Mouse (Mus musculus): ENCODE measurements around the gene Ntng1. TPM values are rescaled to one million over a fixed set of nuclear protein-coding genes. Genes with fewer than 3 reads are reported as not detected.
A peak's percentile ranks its signal among the peaks of the same experiment; 100 is the strongest.
"Not testable (repeated sequence)": the region's sequence is repeated elsewhere in the genome, so short reads cannot be mapped to it uniquely, and the experiment has no call there.

The Ntng1 gene
- total RNA-seq, 2 experiments from 2014 or later, result 0.05 to 0.12 TPM

DNA sequence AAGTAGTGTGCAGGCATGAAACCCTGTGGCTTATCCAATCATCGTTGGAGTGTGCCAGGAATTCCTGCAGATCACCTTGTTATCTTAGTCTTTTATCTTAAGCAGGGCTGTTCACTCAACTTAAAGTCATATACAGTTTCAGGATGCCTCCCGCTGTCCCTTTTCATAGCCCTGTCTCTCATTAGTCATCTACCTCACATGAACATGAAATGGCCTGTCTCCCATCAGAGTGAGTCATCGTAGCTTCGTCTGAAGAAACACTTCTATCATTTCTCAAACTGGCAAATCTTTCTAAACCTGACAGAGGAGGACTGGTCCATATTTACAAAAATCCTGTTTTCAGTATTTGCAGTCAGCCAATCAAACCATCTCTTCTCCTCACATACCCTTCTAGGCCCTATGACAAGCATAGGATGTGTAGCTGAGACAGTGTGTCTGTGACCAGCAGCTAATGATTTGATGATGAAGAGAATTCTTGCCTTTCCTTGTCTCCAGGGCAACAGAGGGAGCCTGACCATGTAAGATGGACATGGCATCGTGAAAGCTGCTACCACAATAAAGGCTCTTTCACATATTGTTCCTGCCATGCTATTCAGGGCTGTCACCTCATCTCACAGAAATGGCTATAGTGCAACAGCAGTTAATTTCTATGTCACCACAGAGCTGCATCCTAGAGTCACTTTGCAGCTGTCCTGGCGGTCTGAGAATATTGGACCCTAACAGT is 336.4 kb downstream of the Ntng1 start:
- DNase-seq, result no peak
- intact Hi-C loops (cut with DNase I), result no loop called here

DNA sequence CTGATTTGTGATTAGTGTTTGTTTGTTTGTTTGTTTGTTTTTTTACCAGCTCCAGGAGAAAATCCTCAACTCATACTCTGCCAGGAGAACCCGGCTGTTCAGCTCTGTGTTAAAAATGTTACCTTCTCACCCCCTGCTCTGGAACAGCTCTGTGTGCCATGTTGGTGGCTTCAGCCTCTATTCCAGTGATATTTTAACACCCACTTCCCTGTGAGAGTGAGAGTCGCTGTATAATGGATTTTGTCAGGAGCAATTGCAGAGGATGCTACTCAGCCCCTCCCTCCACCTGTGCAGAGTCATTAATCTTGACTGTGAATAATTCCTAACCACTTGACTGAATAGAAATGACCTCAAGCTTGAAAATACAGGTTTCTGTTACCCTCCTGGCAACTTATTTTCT is 339.7 kb downstream of the Ntng1 start:
- DNase-seq, result no peak
- intact Hi-C loops (cut with DNase I), result no loop called here

DNA sequence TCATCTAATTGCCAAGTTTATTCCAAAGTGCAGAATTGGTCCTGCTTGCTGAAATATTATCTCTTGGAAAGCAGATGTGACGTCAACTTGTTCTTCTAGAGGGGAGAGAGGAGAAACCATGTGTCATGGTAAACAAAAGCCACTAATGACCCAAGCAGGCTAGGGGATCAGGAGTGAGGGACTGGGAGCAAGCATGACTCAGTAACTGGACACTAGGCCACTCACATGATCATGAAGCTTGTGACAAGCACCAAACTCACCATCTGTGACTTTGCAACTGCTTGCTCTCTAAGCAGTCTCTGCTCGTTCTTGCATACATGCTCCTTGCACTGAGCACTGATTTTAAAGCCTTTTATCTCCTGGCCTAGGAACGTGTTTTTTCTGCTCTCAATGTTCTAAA is 340.2 kb downstream of the Ntng1 start:
- DNase-seq, result no peak
- intact Hi-C loops (cut with DNase I), result no loop called here

DNA sequence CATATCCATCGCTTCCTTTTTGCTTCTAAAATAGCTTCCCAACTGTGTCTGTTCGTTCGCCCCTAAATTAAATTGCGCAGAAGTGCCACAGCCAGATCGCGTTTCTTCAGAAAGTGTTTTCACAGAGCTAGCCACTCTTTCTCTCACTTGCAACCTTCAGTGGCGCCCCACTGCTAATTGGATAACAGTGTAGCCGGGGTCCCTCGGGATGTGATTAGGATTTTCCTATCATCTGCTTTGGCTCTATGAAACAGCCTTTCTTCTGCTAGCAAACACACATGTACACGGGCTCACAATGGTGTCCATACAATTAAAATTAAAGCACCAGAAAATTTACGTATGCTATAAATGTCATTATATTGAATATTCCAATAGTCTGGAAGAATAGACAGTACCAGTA is 346.5 kb downstream of the Ntng1 start:
- intact Hi-C loops (cut with DNase I), result no loop called here
- DNase-seq, result no peak

DNA sequence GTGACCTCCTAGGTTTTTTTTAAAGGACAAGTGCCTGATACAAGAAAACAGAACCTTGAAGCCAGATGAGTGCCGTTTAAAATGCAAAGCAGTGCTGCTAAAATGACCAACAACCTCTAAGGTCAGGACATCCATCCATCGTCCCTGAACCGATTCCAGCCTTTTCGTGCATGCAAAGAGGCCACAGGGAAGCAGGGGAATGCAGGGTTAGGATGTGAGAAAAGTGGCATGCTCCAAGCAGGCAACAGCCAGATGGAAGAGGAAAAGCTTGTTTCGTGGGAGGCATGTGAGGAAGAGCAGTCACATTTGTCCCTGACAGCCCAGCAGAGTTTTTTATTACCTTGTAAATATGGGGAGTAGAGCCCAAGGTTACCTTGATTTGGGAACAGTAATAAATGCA is 360.6 kb downstream of the Ntng1 start:
- intact Hi-C loops (cut with DNase I), result no loop called here
- no peak for DNase-seq

DNA sequence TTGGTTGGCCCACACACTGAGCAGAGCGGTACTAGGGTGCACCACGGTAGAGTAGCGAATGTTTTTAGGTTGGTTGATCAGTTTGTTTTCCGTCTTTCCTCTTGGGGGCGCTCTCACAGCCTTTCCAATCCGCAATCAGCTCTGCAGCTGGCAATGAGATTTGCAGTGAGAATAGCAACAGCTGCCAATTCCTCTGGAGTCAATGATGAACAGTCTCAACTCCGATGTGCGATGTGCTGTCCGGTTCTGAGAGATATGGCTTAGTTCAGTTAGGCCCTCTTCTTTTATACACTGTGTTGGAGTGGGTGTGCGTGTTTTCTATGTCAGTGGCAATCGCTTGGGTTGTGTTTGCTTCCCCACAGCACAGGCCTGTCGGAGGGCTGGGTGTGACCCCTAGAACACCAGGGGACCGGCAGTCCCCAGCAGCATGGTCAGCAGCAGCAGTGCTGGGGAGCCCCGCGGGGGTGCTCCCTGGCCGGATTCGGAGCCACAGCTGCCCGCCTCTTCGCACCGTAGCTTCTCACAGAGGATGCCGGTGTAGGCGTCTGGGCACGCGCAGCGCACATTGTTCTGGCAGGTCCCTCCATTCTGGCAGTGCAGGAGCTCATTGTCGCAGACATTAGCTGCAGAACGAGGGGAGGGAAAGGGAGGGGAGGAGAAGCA is 361.4 kb downstream of the Ntng1 start:
- intact Hi-C loops (cut with DNase I), result no loop called here
- DNase-seq, result peak; percentile 17 to 23

DNA sequence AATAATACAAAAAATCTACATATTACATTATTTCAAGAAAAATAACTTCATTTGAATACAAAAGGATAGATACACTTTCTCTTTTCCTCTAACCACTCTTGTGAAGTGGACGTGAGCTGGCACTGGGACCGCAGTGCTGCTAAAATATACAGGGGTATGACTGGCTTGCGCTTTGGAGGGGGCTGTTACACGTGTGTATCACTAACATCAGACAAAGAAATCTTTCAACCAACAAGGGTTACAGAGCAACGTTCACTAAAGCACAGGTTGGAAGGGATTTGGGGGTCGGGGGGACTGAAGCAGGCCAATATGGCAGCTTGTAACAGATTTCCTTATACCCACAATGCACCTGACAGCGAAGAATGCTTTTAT is 361.9 kb downstream of the Ntng1 start:
- DNase-seq, result no peak
- intact Hi-C loops (cut with DNase I), result no loop called here

DNA sequence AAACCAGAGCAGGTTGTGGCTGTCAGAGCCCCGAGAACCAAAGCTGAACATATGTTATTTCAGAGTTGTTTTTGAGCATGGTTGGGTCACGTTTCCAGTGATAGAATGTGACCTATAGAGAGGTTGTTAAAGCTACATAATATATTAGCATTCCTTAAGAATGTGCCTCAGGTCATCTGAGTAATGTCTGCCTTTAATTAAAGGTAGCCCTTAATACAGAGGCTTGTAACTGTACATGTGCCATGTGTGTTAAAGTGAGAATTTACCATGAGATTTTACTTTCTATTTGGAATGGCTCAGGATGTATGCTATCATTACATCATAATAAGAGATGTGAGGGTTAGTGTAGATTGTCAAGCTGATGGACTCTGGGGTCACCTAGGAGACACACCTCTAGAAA is 368.6 kb downstream of the Ntng1 start:
- no peak for DNase-seq
- intact Hi-C loops (cut with DNase I), result no loop called here

DNA sequence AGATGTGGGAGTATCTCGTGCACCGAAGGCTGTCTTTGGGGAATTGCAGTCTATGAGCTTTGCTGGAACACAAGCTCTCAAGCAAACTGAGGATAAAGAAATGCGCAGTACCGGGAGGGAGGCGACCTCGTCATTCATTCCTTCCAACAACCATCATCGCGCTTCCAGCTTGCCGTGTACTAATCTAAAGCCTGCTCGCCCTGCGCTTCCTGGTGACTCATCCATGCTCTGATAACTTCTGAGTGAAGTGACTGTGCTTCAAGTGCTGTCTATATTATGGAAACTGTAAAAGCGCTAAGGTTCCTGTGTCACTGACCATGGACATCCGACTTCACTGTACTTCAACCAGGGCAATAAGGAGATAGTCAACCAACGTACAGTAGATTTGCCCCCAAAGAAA is 371.7 kb downstream of the Ntng1 start:
- DNase-seq, result no peak
- intact Hi-C loops (cut with DNase I), result no loop called here

DNA sequence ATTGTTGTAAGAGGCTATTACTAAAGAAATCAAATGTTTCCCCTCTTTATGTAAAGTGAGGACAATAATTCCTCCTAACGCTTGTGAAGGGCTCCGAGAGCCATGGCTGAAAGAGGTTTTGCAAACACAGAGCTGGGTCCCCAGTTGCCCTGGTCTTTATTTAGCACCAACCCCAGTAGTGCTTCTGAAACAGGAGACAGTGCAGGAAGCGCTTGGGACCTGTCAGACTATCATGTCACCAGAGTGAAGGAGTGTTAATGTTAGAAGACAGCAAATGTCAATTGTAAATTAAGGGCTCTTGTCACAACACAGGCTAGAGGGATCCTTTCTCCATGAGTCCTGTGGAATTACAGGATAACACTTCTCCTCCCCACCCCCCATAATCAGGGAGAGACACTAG is 376.9 kb downstream of the Ntng1 start:
- no peak for DNase-seq
- intact Hi-C loops (cut with DNase I), result no loop called here

DNA sequence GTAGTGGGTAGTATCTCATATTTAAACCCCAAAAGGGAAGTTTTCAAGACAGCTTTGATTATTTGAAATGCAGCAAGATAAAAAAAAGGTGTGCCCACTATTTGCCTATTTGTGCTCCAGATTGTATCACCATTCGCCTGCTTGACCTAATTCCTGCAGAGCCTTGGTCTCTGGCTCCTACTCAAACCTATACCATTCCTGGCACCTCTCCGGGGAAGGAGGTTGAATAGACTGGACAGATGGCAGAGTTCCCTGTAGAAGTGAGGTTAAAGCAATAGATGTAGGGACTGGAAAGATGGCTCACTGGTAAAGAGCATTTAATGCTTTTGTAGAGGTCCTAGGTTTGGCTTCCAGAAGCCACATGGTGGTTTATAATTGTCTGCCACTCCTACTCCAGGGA is 378.2 kb downstream of the Ntng1 start:
- DNase-seq, result no peak
- intact Hi-C loops (cut with DNase I), result no loop called here

DNA sequence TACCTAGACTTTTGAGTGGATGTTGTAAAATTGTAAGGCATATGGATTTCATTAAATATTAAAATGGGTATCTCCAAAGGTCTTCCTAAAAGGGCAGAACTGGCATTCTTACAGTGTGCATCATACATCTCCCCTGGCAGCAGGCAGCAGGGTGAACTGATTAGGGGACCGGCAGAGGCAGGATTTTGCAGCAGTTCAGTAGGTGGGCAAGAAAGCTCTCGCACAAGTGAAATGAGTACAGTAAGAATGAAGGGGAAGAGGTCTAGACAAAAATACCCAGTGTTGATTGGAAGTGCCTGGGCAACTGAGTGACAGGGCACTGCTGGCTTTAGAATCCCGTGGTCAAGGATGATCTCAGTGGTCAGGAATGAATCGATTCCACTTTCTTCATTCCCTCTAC is 378.7 kb downstream of the Ntng1 start:
- intact Hi-C loops (cut with DNase I), result no loop called here
- DNase-seq, result no peak

DNA sequence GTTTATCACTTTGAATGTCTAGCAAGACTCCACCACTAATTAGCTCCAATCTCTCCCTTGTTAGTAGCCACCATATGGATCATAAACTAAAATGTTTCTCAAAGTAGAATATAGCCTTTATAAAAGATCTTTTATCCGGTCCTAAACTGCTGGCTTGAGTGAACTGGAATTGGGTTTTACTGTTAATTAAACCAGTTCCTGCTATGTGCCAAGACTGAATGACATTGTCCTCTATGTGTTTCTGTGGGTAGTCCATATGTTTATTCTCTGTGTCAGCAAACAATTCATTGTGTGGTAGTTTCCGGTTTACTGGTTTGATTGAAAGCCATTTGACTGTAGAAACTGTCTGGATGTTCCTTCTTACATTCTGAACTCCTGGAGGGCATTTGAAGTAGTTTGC is 387.4 kb downstream of the Ntng1 start:
- intact Hi-C loops (cut with DNase I), result no loop called here
- no peak for DNase-seq

DNA sequence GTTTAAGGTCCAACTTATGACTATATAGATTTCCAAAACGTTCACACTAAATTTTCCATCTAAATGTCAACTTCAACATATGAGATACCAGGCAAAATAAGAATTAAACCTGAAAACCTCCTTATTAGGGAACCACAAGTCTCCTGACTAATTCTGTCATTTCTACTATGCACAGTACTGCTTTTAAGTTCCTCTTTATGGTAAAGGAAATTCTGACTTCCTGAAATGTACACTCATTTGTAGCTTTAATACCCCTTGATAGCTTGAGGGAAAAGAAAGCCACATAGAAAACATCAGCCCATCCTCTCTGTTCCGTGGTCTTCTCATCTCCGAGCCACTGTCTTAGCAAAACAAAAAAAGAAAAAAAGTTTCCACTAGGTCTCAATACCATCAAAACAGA is 396.2 kb downstream of the Ntng1 start:
- intact Hi-C loops (cut with DNase I); DNase-seq: not testable (repeated sequence)

DNA sequence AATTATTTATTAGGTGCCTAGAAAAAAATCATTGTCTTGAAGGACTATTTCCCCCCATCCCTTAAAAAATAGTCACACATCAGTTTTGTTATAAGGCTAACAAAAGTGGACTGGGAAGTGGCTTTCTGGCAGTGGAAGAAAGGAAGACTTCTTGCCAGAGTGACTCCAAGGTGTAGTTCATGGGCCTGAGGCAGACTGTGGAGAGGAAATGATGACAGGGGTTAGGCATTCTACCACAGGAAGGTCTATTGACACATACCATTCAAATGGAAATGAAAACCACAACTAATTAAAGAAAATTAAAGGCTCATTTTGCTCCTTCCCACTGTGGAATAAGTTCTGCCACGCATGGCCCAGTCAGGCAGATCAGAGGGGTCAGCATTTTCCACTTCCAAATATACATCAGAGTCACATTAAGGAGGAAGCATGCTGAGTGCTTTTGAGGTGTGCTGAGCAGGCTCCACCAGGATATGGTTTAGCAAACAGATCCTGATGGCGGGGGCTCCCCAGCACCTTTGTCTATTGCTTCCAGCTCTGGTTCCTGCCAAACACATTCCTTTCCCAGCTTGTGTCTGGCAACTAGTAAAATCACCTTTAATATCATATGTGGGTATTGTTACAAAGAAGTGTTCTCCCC is 403.2 kb downstream of the Ntng1 start:
- no peak for DNase-seq
- intact Hi-C loops (cut with DNase I), result no loop called here

DNA sequence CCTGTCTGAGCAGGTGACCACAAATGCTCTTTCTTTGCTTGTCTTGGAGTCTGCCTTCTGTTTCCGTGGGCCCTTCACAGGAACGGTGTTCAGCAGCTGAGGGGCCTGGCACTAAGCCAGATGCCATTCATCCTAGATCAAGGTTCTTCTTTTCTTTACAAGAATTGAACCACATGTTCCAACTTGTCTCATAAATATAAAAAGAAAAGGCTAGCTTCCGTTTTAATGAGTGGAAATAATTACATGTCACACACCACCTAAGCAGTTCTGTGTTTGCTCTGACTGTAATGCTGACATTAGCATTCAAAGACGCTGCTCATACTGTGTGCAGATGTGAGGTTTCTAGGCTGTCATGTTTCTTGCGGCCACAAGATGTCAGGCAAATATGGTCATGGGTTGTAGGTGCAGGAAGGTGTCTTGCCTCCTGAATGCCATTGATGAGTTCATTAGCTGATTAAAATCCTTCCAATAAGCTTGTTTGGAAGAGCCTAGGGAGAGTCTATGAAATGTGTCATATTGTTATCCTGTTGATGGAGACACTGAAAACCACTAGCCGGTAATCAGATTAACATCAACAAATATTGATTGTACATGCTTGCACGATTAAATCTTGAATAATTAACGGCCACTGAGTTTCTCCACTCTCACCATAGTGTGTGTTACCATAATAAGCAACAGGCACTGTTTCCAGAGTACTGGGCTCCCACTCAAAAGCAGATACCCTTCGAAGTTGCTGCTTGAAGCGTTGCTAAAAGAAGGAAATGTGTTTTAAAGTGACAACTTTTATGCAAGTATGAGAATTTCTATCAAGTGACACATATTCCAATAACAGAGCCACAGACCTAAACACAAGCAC is 411.3 kb downstream of the Ntng1 start:
- intact Hi-C loops (cut with DNase I), result loop anchor here (10.0 kb wide), 1 partner anchor 372 kb away; no protein-coding TSS in a partner anchor
- peak in 1 of 2 experiments; percentile 10 for DNase-seq

DNA sequence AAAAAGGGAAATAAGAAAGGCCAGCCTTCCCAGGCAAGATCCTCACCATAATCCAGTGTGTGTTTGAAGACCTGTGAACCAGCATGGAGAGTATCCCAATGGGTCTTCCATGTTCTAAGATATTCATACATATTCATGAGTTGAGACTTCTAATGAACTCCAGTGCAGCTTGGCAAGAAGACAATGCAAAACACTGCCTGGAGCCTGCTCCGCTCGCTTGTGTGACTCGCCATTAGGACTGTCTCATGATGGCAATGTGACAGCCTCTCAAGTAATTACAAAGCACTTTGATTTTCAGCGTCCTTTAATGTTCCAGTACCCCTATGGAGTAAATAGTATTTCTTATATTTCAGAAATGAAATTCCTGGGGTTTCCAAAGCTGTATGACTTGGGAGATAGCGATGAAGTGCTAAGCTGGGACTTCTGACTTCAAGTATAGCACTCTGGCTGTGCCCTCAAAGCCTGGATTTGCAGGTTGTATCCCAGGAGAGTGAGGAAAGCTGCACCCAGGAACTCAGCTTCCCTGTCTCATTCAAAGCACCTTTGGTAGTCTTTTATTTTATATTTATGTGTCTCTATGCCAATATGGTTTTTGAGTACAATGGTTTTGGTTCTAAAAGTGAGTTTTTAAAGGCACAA is 412.1 kb downstream of the Ntng1 start:
- intact Hi-C loops (cut with DNase I), result loop anchor here (10.0 kb wide), 1 partner anchor 373 kb away; no protein-coding TSS in a partner anchor
- no peak for DNase-seq

Data from heart, postnatal 14 days (tissue).